Mouse (Mus musculus) brain, embryonic 14.5 days (tissue): ENCODE measurements around the gene Crxos. TPM values are rescaled to one million over a fixed set of nuclear protein-coding genes. Genes with fewer than 3 reads are reported as not detected.
A peak's percentile ranks its signal among the peaks of the same experiment; 100 is the strongest.

Source experiments
- DNase-seq: peaks from one replicate; pipeline ENCODE4 v3.0.0-alpha.2; 2011; ENCODE audit warnings: low read depth
- CTCF ChIP-seq: fragments of 200-500 bp; IDR thresholded peaks from 2 replicates; pipeline ENCODE4 v1.5.1; 2012; ENCODE audit warnings: inconsistent platforms, mild to moderate bottlenecking, moderate library complexity, borderline replicate concordance; ENCODE audit not compliant: insufficient read depth, insufficient read length; ENCODE audit errors: extremely low read depth
- POLR2A ChIP-seq: fragments of 200-500 bp; IDR thresholded peaks from 2 replicates; pipeline ENCODE4 v1.6.1; 2012; ENCODE audit warnings: mild to moderate bottlenecking, inconsistent platforms, borderline replicate concordance; ENCODE audit not compliant: poor library complexity, insufficient read depth, insufficient read length, severe bottlenecking; ENCODE audit errors: extremely low read depth
- polyA plus RNA-seq: library from polyadenylated mRNA; depleted of rRNA; stranded (reverse); fragments of >200 nt; gene quantifications from 2 replicates; pipeline ENCODE4 v1.2.3, GENCODE M21; 2012; rRNA removed

Crxos gene
- polyA plus RNA-seq, 1 experiment: 0.10 TPM

- DNase-seq: no peak
- no peak for TF ChIP-seq POLR2A
- no peak for TF ChIP-seq CTCF
These were observed 49.2 kb downstream of the Crxos start for GRCm38 (mm10) chr7:15931635-15932034.

- no peak for DNase-seq
- no peak for TF ChIP-seq POLR2A
- TF ChIP-seq CTCF: no peak
These were observed 51.3 kb downstream of the Crxos start for GRCm38 (mm10) chr7:15933437-15934359.

- no peak for DNase-seq
- TF ChIP-seq POLR2A (no peak), CTCF (no peak)
These were observed 55.1 kb downstream of the Crxos start for GRCm38 (mm10) chr7:15937491-15937890.

GRCm38 (mm10) chr7:15938621-15939020 is 56.2 kb downstream of the Crxos start:
- no peak for DNase-seq
- TF ChIP-seq CTCF (no peak), POLR2A (no peak)

- no peak for TF ChIP-seq CTCF
- TF ChIP-seq POLR2A: no peak
- DNase-seq: no peak
These were observed 61.9 kb downstream of the Crxos start for GRCm38 (mm10) chr7:15944311-15944710.

GRCm38 (mm10) chr7:15945211-15945610 is 62.8 kb downstream of the Crxos start:
- TF ChIP-seq POLR2A: no peak
- TF ChIP-seq CTCF: no peak
- DNase-seq: no peak

- peak; percentile 99 for DNase-seq
- TF ChIP-seq POLR2A: no peak; the same call in 1 of the 2 replicates
- no peak for TF ChIP-seq CTCF
These were observed 63.5 kb downstream of the Crxos start, which contains the start of gene Nop53 for GRCm38 (mm10) chr7:15945721-15946536. TSS of gene Nop53 (minus strand) at chr7:15946074.

GRCm38 (mm10) chr7:15947653-15948260 is 65.3 kb downstream of the Crxos start:
- no peak for DNase-seq
- no peak for TF ChIP-seq CTCF
- TF ChIP-seq POLR2A: no peak

GRCm38 (mm10) chr7:15948381-15948941 is 66.0 kb downstream of the Crxos start:
- TF ChIP-seq POLR2A: no peak
- TF ChIP-seq CTCF: peak; percentile 65
- DNase-seq: peak; percentile 45

- no peak for DNase-seq
- TF ChIP-seq CTCF (no peak), POLR2A (no peak)
These were observed 66.9 kb downstream of the Crxos start for GRCm38 (mm10) chr7:15949216-15949790.

- TF ChIP-seq POLR2A (no peak), CTCF (no peak)
- no peak for DNase-seq
These were observed 67.6 kb downstream of the Crxos start for GRCm38 (mm10) chr7:15950008-15950407.

GRCm38 (mm10) chr7:15952416-15952815 is 70.0 kb downstream of the Crxos start:
- TF ChIP-seq CTCF: no peak
- TF ChIP-seq POLR2A: no peak
- no peak for DNase-seq

Other genes starting within 250 kb of the Crxos start
- not detected in 2 replicates for gene Obox3, start 242.7 kb upstream of the Crxos start, polyA plus RNA-seq
- gene Obox5, start 132.5 kb upstream of the Crxos start, polyA plus RNA-seq: not detected in 2 replicates
- not detected in 2 replicates for gene Obox6, start 42.9 kb upstream of the Crxos start, polyA plus RNA-seq
- 0.08 and 0.18 TPM in 2 replicates for gene Crx, start 2.6 kb upstream of the Crxos start, polyA plus RNA-seq
- 874 and 948 TPM in 2 replicates for gene Selenow, start 39.8 kb downstream of the Crxos start, polyA plus RNA-seq
- gene Nop53, start 63.5 kb downstream of the Crxos start, polyA plus RNA-seq: 134 and 141 TPM in 2 replicates
- gene Ehd2, start 85.0 kb downstream of the Crxos start, polyA plus RNA-seq: 6.5 and 9.7 TPM in 2 replicates
- 12.8 and 28.5 TPM in 2 replicates for gene Bicra, start 165.3 kb downstream of the Crxos start, polyA plus RNA-seq
- gene Zfp541, start 179.2 kb downstream of the Crxos start, polyA plus RNA-seq: 0.09 and 0.18 TPM in 2 replicates
- 192 and 199 TPM in 2 replicates for gene Napa, start 215.8 kb downstream of the Crxos start, polyA plus RNA-seq
- 46.0 and 47.2 TPM in 2 replicates for gene Kptn, start 237.3 kb downstream of the Crxos start, polyA plus RNA-seq
- 25.7 and 34.0 TPM in 2 replicates for gene Slc8a2, start 247.2 kb downstream of the Crxos start, polyA plus RNA-seq